Mouse (Mus musculus): Measurements from ENCODE around the gene Eef2k.

- TF ChIP-seq CTCF (IDR thresholded peaks at IDR 0.05; ENCODE audit: control insufficient read depth, insufficient read depth, insufficient read length) (no peak), CEBPB (IDR thresholded peaks at IDR 0.05; ENCODE audit: low read depth) (no peak), MYOG (IDR thresholded peaks at IDR 0.05; ENCODE audit: control insufficient read depth, extremely low read depth, insufficient read length) (no peak), MYOD1 (IDR thresholded peaks at IDR 0.05; ENCODE audit: control insufficient read depth, insufficient read length, low read depth) (no peak), MAX (IDR thresholded peaks at IDR 0.05) (no peak), USF1 (IDR thresholded peaks at IDR 0.05; ENCODE audit: low read depth) (no peak)
These were observed 17.5 kb upstream of the Eef2k start for GRCm38 (mm10) chr7:120825097-120825496.
